Comparison of ENCODE assay signal across 12 mouse cellular contexts in the genomic region with DNA sequence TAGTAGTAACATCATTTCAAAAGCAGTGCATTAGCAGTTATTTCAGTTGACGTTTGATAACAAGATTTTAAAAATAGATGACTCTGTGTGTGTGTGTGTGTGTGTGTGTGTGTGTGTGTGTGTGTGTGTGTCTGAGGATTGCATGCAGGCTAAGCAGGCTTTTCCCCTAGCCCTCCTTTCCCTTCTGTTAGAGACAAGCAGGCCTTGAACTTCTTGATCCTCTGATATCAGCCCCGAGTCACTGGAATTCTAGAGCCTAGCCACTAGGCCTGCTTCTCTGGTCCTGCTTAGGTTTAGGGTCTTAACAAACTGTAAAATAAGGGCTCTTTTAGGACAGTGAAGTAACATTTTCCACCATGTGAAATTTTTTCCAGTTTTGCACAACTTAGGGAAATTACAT. TPM values are rescaled to one million over a fixed set of nuclear protein-coding genes. Genes with fewer than 3 reads are reported as not detected.
DNase-seq lines count a peak whose midpoint lies in the region; ATAC-seq and TF ChIP-seq lines count a peak whose summit lies in the region.
"Had no signal": no experiment of that assay in that cellular context is flagged by ENCODE, and none has a peak within 500 bp of the region (broad histone marks: within the 10 kb centered on the region; RNA-seq: fewer than 3 reads in every experiment).

No protein-coding gene starts in this region.

- no peak overlapping the region for H3K4me2 ChIP-seq in heart, embryonic 12.5 days
- no peak overlapping the region for H3K4me2 ChIP-seq in heart, embryonic 16.5 days (ENCODE audit: low read depth, low read length)
- no peak overlapping the region for H3K4me2 ChIP-seq in midbrain, embryonic 11.5 days
- H3K4me2 ChIP-seq: hindbrain, embryonic 13.5 days had no signal

- no peak overlapping the region for H3K4me3 ChIP-seq in heart, embryonic 12.5 days
- no peak overlapping the region for H3K4me3 ChIP-seq in C2C12 (ENCODE audit: insufficient read depth, poor library complexity, severe bottlenecking)
- no peak overlapping the region for H3K4me3 ChIP-seq in heart, embryonic 16.5 days (ENCODE audit: low read length)
- no peak overlapping the region for H3K4me3 ChIP-seq in midbrain, embryonic 11.5 days (ENCODE audit: low read depth, low read length)
- H3K4me3 ChIP-seq: hindbrain, embryonic 13.5 days had no signal

- no peak for TF ChIP-seq CTCF in C2C12 (IDR thresholded peaks at IDR 0.05; ENCODE audit: control insufficient read depth, insufficient read depth, insufficient read length)

- 8% methylated on average over 2 of the region's 2 CpGs for WGBS in heart, embryonic 12.5 days
- 13% methylated on average over 2 of the region's 2 CpGs for WGBS in heart, embryonic 16.5 days
- WGBS in midbrain, embryonic 11.5 days, result 79% methylated on average over 2 of the region's 2 CpGs

- H3K9ac ChIP-seq in heart, embryonic 12.5 days, result no peak overlapping the region
- H3K9ac ChIP-seq in heart, embryonic 16.5 days (ENCODE audit: low read length), result peak overlapping the region; percentile 38; the same call in 1 of the 2 replicates
- no peak overlapping the region for H3K9ac ChIP-seq in midbrain, embryonic 11.5 days (ENCODE audit: low read length)
- H3K9ac ChIP-seq: hindbrain, embryonic 13.5 days; liver, postnatal 0 days had no signal

- H3ac ChIP-seq in C2C12 (ENCODE audit: control insufficient read depth, insufficient read length, low read depth), result peak overlapping the region; percentile 14

- H3K4me1 ChIP-seq in heart, embryonic 12.5 days (replicated peaks), result peaks cover 17% of the 10 kb centered on the region
- peaks cover 17% of the 10 kb centered on the region for H3K4me1 ChIP-seq in heart, embryonic 16.5 days (ENCODE audit: control insufficient read depth, insufficient read depth, low read length)
- peaks cover 2% of the 10 kb centered on the region; the same call in 1 of the 2 replicates for H3K4me1 ChIP-seq in midbrain, embryonic 11.5 days (ENCODE audit: control insufficient read depth, insufficient read depth, low read length)

- no peaks in the 10 kb centered on the region for H3K9me3 ChIP-seq in heart, embryonic 12.5 days (replicated peaks)
- H3K9me3 ChIP-seq in heart, embryonic 16.5 days (replicated peaks; ENCODE audit: control insufficient read depth, low read length), result no peaks in the 10 kb centered on the region
- no peaks in the 10 kb centered on the region for H3K9me3 ChIP-seq in midbrain, embryonic 11.5 days (ENCODE audit: control insufficient read depth, low read length)
- H3K9me3 ChIP-seq: hindbrain, embryonic 13.5 days had no signal

- intact Hi-C loops in heart, postnatal 36 days (cut with DNase I), result loop anchor here (2.0 kb wide), 1 partner anchor 300 kb away; no protein-coding TSS in a partner anchor

- H3K27me3 ChIP-seq in heart, embryonic 12.5 days (replicated peaks), result no peaks in the 10 kb centered on the region
- H3K27me3 ChIP-seq in C2C12 (ENCODE audit: control insufficient read depth, insufficient read depth, insufficient read length), result no peaks in the 10 kb centered on the region
- H3K27me3 ChIP-seq in heart, embryonic 16.5 days (ENCODE audit: control insufficient read depth, insufficient read depth, low read length), result no peaks in the 10 kb centered on the region
- no peaks in the 10 kb centered on the region for H3K27me3 ChIP-seq in midbrain, embryonic 11.5 days (ENCODE audit: control insufficient read depth, insufficient read depth, low read length)
- H3K27me3 ChIP-seq: hindbrain, embryonic 13.5 days had no signal

- no peaks in the 10 kb centered on the region for H3K79me2 ChIP-seq in C2C12 (ENCODE audit: control insufficient read depth, insufficient read depth)

- no peak for ATAC-seq in heart, embryonic 12.5 days (ENCODE audit: insufficient number of reproducible peaks, low FRiP score)
- ATAC-seq in heart, embryonic 16.5 days (replicated peaks; ENCODE audit: extremely low read depth, insufficient read depth, low FRiP score), result no peak
- no peak for ATAC-seq in midbrain, embryonic 11.5 days (ENCODE audit: low FRiP score)
- ATAC-seq: forebrain, embryonic 14.5 days; inflammation-experienced regulatory T-cells, adult 6 months had no signal

- peak overlapping the region; percentile 74 for H3K27ac ChIP-seq in heart, embryonic 12.5 days (ENCODE audit: poor library complexity, severe bottlenecking)
- H3K27ac ChIP-seq in heart, embryonic 16.5 days (ENCODE audit: low read length), result peak overlapping the region; percentile 85
- H3K27ac ChIP-seq in midbrain, embryonic 11.5 days (ENCODE audit: low read depth, low read length), result no peak overlapping the region
- H3K27ac ChIP-seq: hindbrain, embryonic 13.5 days had no signal

- no peak for DNase-seq in heart, postnatal 36 days
- DNase-seq in NIH3T3 (ENCODE audit: low read depth), result peak; percentile 20
- no peak for DNase-seq in right cerebral cortex, postnatal 36 days (ENCODE audit: low spot score in 2 of 2)
- DNase-seq in midbrain, embryonic 11.5 days (ENCODE audit: low spot score, missing footprints), result no peak
- DNase-seq: cerebellum, adult 2 months; liver, postnatal 0 days had no signal

- no peaks in the 10 kb centered on the region for H3K79me3 ChIP-seq in C2C12 (ENCODE audit: low read depth)

- no peaks in the 10 kb centered on the region for H3K36me3 ChIP-seq in heart, embryonic 12.5 days
- H3K36me3 ChIP-seq in C2C12 (ENCODE audit: control insufficient read depth, insufficient read depth), result peaks cover 24% of the 10 kb centered on the region
- no peaks in the 10 kb centered on the region for H3K36me3 ChIP-seq in heart, embryonic 16.5 days (ENCODE audit: control insufficient read depth, insufficient read depth)
- no peaks in the 10 kb centered on the region for H3K36me3 ChIP-seq in midbrain, embryonic 11.5 days (ENCODE audit: control insufficient read depth, insufficient read depth, low read length)
- H3K36me3 ChIP-seq: hindbrain, embryonic 13.5 days had no signal

TF ChIP-seq in C2C12, 6 proteins besides CTCF, POLR2A, EP300 and RAD21:
- no peak for TF ChIP-seq CEBPB (IDR thresholded peaks at IDR 0.05; ENCODE audit: low read depth)
- TF ChIP-seq MYOD1 (IDR thresholded peaks at IDR 0.05; ENCODE audit: control insufficient read depth, insufficient read length, low read depth), result no peak
- no peak for TF ChIP-seq MAX (IDR thresholded peaks at IDR 0.05)
- no peak for TF ChIP-seq FOSL1 (IDR thresholded peaks at IDR 0.05; ENCODE audit: insufficient read depth, low read length, poor library complexity, severe bottlenecking)
- TF ChIP-seq MYOG (IDR thresholded peaks at IDR 0.05; ENCODE audit: control insufficient read depth, extremely low read depth, insufficient read length), result no peak
- TF ChIP-seq USF1 (IDR thresholded peaks at IDR 0.05; ENCODE audit: low read depth), result no peak

RNA-seq across cellular contexts. Expression of gene Slc38a6, which starts 38.6 kb away (rescaled TPM):
- polyA plus RNA-seq in heart, embryonic 12.5 days (2016; fragmentation: Nextera tagmentation; extraction: Ambion mirVana), result 4.5 and 5.5 TPM in 2 replicates
- 1 to 10 TPM; 3.2 to 4.5 TPM for total RNA-seq in heart, postnatal 36 days (2021)
- polyA plus RNA-seq in C2C12 (2012; fragmentation: generic; extraction: Trizol), result 13.1 TPM
- 4.8 and 6.5 TPM in 2 replicates for polyA plus RNA-seq in heart, embryonic 16.5 days (2015; fragmentation: Nextera tagmentation; extraction: Ambion mirVana)
- 8.0 and 8.4 TPM in 2 replicates for polyA plus RNA-seq in midbrain, embryonic 11.5 days (2014; fragmentation: Nextera tagmentation; extraction: Ambion mirVana)

RNA-seq across cellular contexts. Expression of gene Trmt5, which starts 38.7 kb away (rescaled TPM):
- polyA plus RNA-seq in heart, embryonic 12.5 days (2016; fragmentation: Nextera tagmentation; extraction: Ambion mirVana), result 13.6 and 14.4 TPM in 2 replicates
- total RNA-seq in heart, postnatal 36 days (2021), result 10 to 100 TPM; 51.6 to 67.6 TPM
- polyA plus RNA-seq in C2C12 (2012; fragmentation: generic; extraction: Trizol), result 8.3 TPM
- 14.9 and 17.6 TPM in 2 replicates for polyA plus RNA-seq in heart, embryonic 16.5 days (2015; fragmentation: Nextera tagmentation; extraction: Ambion mirVana)
- polyA plus RNA-seq in midbrain, embryonic 11.5 days (2014; fragmentation: Nextera tagmentation; extraction: Ambion mirVana), result 18.3 and 23.2 TPM in 2 replicates
